Mouse (Mus musculus) heart, postnatal 36 days (tissue): ENCODE measurements around the gene Bckdha. TPM values are rescaled to one million over a fixed set of nuclear protein-coding genes. Genes with fewer than 3 reads are reported as not detected.

ENCODE experiments used
- DNase-seq, 2 experiments: peaks; one replicate each; pipeline ENCODE4 v3.0.0; 2021 to 2022
- intact Hi-C: fragments of 180-260 bp; cut with DNase I; formaldehyde crosslinking; loops from one replicate; pipeline ENCODE4 v1.15.1; 2025
- total RNA-seq, 2 experiments: library from RNA; stranded (reverse); gene quantifications; 2 replicates each; pipeline ENCODE4 v1.2.3; 2021

Gene Bckdha
- total RNA-seq, 2 experiments from 2014 or later = 237 to 254 TPM

GRCm38 (mm10) chr7:25618865-25619721 lies 39.7 kb downstream of the Bckdha start, which contains the start of gene Dmac2:
Dmac2 (plus strand) TSS chr7:25619414.
- intact Hi-C loops = no loop called here
- peak; percentile 90 to 93 for DNase-seq

GRCm38 (mm10) chr7:25617376-25618160 lies 41.2 kb downstream of the Bckdha start:
- DNase-seq = no peak
- intact Hi-C loops = no loop called here

GRCm38 (mm10) chr7:25615706-25616011 lies 43.1 kb downstream of the Bckdha start, which contains the start of gene Erich4:
Erich4 (minus strand) TSS chr7:25615892.
- DNase-seq = no peak
- intact Hi-C loops = no loop called here

- no peak for DNase-seq
- intact Hi-C loops = no loop called here
Measured at GRCm38 (mm10) chr7:25614831-25615705, 43.7 kb downstream of the Bckdha start.

- intact Hi-C loops = no loop called here
- no peak for DNase-seq
Measured at GRCm38 (mm10) chr7:25614086-25614485, 44.7 kb downstream of the Bckdha start.

- no peak for DNase-seq
- intact Hi-C loops = no loop called here
Measured at GRCm38 (mm10) chr7:25611501-25611900, 47.3 kb downstream of the Bckdha start.

- intact Hi-C loops = no loop called here
- no peak for DNase-seq
Measured at GRCm38 (mm10) chr7:25610056-25610455, 48.7 kb downstream of the Bckdha start.

- intact Hi-C loops = no loop called here
- DNase-seq = no peak
Measured at GRCm38 (mm10) chr7:25607196-25607595, 51.6 kb downstream of the Bckdha start.

GRCm38 (mm10) chr7:25606625-25607063 lies 52.1 kb downstream of the Bckdha start:
- no peak for DNase-seq
- intact Hi-C loops = no loop called here

- DNase-seq = no peak
- intact Hi-C loops = loop anchor here (2.0 kb wide), 1 partner anchor 177 kb away; no protein-coding TSS in a partner anchor
Measured at GRCm38 (mm10) chr7:25601346-25601745, 57.4 kb downstream of the Bckdha start.

GRCm38 (mm10) chr7:25600666-25601065 lies 58.1 kb downstream of the Bckdha start:
- no peak for DNase-seq
- intact Hi-C loops = loop anchor here (2.0 kb wide), 1 partner anchor 176 kb away; no protein-coding TSS in a partner anchor

GRCm38 (mm10) chr7:25599663-25600062 lies 59.1 kb downstream of the Bckdha start:
- DNase-seq = peak; percentile 72 to 79
- intact Hi-C loops = loop anchor here (1.0 to 2.0 kb wide), 2 partner anchors 113 to 175 kb away; no protein-coding TSS in a partner anchor

- no peak for DNase-seq
- intact Hi-C loops = no loop called here
Measured at GRCm38 (mm10) chr7:25593859-25594258, 64.9 kb downstream of the Bckdha start.

- no peak for DNase-seq
- intact Hi-C loops = no loop called here
Measured at GRCm38 (mm10) chr7:25591226-25591625, 67.6 kb downstream of the Bckdha start.

GRCm38 (mm10) chr7:25585351-25586204 lies 73.2 kb downstream of the Bckdha start:
- no peak for DNase-seq
- intact Hi-C loops = no loop called here

GRCm38 (mm10) chr7:25584651-25585050 lies 74.1 kb downstream of the Bckdha start:
- DNase-seq = no peak
- intact Hi-C loops = no loop called here

GRCm38 (mm10) chr7:25582301-25582810 lies 76.4 kb downstream of the Bckdha start:
- no peak for DNase-seq
- intact Hi-C loops = no loop called here
